Mouse (Mus musculus) right cerebral cortex, postnatal 25 days (tissue): ENCODE results near the gene Rora.

Experiments used
- DNase-seq: peaks from one replicate; pipeline ENCODE4 v3.0.0; 2022

Gene Rora

DNA sequence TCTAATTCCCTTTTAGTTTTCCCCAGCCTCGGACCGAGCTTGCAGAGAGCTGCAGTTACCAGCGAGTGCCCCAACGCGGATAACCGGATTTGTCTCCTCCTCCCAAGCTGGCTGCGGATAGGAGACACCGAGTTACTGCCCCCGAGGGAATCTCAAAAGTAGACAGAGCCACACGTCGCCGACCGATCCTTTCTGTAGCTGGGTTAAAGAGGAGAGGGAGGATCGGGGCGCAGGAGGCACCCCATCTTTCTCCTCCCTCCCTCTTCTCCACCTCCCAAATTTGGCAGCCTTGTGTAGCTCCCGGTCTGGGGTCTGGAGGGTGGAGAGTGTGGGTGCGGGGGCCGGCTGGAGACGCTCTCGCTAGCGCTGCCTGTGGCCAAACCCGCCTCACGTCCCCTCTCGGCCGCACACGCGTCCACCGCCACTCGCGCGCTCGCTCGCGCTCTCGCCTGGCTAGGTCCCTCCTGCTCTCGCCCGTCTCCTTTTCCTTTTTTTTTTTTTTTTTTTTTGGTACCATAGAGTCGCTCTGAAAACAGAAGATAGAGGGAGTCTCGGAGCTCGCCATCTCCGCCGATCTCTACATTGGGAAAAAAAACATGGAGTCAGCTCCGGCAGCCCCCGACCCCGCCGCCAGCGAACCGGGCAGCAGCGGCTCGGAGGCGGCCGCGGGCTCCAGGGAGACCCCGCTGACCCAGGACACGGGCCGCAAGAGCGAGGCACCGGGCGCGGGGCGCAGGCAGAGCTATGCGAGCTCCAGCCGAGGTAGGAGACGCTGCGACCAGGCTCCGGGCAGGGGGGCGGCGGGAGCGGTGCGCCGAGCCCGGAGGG, at the start of gene Rora:
TSS of gene Rora (plus strand) at position 576 of the 828 bp plus-strand sequence.
- DNase-seq: peak; percentile 75

DNA sequence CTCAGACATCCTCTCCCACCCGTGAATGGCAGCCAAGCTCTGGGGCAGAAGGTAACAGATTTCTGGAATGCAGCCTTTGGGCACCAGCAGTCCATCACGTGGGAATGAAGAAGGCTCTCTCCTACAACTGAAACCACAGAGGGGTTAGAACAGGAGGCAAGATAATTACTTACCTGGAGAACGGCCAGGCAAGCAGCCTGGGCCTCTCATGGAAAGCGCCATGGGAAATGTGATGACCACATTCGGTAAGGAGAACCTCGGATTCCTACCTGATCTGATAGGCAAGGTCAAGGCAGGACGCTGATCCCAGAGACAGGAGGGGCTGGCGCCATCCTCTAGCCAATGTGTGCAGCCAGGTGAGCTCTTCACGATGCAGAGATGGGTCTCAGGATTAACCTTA, 39.6 kb upstream of the Rora start:
- no peak for DNase-seq

DNA sequence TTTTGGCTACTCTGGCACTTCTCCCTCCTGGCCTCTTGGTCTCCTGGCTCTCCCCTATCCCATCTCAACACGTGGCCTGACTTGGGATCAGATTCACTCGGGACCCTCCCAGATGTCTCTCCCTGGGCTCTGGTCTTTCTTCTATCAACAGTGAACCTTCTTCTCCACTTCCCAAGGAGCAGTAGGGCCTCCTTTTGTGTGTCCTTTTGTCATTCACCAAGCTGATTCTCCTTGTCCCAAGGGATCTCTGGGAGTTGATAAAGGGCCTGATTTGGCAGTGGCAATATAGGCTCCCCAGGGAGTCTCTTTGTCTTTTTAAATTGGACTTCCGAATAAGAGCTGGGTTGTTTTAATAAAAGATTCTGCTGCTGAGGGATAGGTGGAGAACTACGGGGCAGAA, 36.5 kb upstream of the Rora start:
- no peak for DNase-seq

DNA sequence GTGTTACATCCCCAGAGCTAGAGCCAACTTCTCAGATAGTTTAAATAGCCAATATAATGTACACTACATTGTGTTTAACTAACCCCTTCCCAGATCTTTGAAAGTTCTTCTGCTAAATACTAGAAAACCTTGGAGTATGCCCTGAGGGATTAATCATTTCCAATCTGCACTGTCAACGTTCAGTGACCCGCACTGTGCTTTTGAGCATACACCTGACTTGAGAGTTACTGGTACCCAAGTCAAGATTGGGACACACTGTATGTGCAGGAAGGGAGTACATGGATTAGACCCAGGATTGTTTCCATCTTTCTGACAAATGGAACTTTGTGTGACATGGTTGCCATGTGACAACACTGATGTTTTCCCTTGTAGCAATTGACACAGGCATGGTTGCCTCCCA, 33.5 kb upstream of the Rora start:
- DNase-seq: no peak

DNA sequence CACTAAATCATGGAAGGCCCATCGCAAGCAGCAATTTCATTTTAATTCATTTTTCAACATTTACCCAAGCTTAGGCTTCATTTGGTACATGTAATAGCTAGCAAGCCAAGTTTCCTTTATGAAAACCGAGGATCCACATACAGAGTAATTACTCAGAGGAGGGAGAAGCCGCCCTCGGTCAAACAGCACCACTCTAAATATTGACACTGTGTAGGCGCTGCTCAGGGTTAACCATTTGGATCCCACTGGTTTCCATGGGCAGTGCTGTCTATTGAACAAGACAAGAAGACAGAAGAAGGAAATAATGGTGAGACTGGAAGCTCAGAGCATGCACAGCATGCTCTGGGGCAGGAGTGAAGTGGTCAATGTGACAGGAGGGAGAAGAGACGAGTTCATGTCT, 33.1 kb upstream of the Rora start:
- no peak for DNase-seq

DNA sequence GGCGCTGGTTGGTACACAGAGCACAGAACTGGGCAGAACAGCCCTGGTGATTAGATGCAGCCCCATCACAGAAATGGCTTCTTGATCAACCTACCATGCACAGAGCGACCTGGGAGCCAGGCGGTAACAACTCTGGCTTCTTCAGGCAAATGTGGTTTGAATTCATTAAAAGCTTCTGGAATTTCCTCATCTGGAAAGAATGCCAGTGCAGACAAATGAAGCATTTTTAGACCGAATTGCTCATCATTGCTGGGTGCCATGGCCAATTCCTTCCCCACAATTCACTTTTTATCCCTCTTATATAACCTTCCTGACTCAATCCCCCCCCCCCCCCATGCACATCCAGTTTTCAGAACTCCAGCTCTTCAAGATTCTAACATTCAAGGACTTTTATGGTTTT, 28.6 kb upstream of the Rora start:
- no peak for DNase-seq

DNA sequence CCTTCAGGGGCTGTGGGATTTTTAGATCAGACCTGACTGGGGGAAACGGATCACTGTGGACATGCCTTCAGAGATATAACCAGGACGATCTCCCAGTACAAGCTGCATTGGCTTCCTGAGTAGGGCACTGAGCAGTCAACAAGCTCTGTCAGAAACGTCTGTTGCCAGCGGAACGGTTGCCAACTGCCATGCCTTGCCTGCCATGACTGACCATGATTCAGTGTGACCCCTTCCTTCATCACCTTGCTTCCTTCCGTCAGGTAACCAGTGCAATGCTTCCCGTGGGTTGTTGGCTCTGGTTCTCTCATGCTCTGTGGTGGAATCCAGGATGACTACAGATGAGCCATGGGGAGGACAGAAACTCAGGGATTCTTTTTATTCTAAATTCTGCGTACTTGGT, 16.3 kb upstream of the Rora start:
- DNase-seq: no peak

DNA sequence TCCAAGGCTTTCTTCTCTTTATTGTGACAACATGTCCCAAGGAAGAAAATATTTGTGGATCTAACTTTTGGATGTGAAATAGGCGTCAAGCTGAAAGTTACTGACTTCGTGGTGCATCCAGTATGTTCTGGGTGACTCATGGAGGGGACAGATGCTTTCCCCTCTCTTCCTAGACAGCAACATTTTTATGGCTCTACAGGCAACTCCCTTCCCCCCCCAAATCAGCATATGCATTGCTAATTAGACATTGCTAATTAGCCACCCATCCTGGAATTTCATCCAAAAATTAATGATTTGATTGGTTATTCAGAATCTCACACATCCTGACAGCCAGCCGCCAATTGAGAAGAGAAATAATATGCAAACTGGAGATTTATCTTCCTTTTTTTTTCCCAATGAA, 12.5 kb upstream of the Rora start:
- no peak for DNase-seq

DNA sequence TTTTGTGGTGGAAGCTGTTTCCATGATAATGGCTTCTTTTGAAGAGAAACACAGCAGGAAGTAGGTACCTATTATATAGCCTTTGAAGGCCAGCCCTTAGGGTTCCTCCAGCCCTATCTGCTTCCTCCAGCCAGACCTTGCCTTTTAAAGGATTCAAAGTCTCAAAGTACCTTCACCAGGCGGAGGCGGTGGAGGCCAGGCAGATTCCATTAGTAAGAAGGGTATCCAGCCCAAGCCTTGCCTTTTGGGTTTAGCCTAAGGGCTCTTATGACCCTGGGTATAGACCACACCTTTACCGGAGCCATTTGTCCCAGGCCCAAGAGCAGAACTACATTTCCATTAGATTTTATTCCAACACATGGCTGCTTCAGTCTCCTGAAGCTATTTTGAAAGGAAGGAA, 5.5 kb upstream of the Rora start:
- DNase-seq: no peak

DNA sequence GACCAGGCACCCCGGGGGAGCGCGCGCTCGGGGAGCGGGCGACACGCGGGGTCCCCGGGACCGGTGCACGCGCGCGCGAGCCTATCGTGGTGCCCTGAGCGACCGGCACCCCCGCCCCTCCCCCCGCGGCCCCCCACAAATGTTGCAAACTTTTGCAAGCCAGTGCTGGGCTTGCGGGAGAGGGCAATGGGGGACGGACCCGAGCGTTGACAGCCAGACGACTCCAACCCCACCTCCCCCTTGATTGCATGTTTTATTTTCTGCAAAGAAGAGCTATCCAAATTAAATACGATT, 400 bp downstream of the Rora start:
- DNase-seq: no peak

DNA sequence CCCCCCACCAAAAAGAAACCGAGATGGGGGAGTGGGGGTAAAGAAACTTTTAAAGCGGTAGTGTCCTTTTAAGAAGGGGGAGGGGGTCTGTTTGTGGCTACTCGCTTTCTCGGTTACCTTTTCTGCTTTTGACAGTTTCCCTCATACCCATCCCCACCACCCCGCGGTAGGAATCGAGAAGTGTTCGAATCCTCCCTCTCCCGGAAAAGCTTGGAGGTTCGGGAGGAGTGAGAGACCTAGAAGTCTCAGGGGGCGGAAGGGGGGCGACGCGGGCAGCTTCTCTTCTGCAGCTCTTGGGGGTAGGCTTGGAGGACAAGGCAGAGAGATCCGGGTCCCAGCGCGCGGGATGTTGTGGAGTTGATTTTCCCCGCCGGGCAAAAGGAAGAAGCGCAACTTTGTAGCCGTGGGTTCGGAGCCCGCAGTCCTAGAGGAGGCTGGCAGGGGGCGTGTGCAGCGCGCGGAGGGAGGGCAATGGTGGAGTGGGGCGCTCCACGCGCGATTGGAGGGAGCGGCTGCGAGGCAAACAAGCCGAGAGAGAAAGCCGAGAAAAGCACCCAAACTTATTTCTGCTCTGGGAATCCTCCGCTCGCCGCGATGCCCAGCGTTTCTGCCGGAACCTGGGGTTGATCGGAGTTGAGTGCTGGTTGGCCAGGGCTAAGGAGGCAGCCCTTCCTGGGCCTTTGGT, 889 bp downstream of the Rora start:
- peak; percentile 58 for DNase-seq

DNA sequence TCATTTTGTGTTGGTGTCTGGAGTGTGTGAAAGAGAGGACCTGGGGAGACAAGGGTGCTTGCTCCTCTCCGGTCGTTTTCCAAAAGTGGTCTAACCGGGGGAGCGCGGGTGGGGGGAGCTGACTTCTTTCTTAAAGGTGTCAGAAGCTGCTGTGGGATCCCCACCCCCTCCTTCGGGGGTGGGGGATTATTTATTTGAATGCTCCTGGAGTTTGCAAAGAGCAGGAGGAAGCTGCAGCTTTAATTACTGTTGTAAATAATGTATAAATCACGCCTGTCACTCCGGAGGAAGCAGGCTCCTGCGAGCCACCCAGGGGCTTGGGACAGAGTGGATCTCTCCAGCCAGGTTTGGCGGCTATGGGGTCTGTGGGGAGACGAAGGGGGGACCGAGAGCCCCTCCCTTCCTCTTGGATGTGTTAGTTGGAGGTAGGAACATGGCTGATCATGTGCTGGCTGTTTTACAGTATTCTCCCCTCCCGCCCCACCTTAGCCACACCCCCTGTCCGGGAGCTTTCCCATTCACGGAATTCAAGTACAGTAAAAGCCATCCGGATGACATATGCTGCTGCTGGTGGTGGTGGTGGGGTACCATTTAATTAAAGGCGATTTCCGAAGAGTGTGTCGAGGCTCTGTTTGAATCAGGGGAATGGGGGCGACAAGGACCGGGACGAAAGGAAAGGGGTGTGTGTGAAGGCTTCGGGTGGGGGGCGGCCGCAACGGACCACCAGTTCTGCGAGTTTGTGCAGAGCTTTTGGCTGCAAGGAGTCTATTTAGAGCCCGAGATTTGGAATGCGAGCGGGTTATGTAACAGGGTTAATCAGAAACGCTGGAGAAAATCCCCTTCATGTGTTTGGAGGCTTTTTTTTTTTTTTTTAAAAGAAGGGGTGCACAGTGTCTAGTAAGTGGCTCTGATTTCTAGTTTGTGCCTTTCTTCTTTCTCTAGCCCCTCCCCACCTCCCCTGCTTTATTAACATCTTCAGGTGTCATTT, 1.7 kb downstream of the Rora start:
- DNase-seq: peak; percentile 35

DNA sequence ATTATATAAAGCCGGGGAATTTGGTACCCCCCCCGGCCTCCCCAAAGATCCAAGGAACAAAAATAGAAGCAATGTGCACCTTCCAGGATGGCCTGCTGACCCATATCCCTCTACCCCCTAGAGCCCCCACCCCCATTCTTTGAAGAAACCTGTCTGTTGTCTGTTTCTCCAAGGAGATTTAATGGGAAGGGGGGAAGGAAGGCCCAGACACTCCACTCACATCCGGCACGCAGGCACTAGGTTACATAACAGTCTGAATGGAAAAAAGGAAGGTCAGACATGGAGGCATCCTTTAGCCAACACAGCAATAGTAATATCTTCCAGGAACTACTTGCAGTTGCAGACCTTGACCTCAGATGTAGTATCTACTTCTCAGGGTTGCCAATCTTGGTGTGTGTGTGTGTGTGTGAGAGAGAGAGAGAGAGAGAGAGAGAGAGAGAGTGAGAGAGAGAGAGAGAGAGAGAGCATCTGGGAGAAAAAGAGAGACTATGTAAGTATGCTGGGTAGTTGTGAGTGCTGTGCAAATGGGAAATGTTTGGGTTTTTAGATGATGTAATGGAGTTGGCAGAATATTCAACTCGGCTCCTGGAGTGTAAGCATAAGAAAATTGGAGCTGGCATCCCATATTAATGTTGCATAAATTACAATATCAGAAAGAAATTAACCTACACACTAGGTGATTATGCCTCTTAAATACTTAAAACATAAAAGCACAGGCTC, 2.6 kb downstream of the Rora start:
- peak; percentile 11 for DNase-seq

DNA sequence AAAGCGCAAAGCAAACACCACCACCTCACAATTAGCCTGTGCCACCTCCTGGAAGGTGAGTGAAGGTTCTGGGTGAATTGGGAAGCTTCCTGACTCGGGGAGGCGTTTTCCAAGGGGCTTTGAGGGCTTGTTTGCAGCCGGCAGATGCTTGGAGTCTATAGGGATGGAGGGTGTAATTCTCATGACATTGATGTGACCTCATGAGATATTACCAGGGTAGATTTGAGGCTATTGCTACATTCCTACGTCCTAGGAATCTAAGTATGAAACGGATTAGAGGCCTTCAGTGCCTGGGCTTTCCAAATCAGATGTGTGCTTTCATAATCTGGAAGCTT, 3.2 kb downstream of the Rora start:
- no peak for DNase-seq

DNA sequence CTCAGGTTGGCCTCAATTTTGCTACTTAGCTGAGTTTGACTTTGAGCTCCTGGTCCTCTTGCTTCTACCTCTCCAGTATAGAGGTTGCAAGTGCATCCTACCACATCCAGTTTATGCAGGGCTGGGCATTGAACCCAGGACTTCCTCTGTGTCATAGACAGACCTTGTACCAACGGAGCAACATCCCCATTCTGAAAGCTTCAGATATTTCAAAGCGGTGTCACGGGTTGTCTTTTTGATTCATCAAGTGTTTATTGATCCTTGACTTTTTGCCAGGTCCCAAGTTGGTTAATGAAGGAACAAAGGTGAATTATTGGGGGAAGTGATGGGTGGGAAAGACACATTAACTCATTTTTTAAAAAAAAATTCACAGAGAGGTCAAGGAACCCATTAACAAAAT, 17.1 kb downstream of the Rora start:
- no peak for DNase-seq

DNA sequence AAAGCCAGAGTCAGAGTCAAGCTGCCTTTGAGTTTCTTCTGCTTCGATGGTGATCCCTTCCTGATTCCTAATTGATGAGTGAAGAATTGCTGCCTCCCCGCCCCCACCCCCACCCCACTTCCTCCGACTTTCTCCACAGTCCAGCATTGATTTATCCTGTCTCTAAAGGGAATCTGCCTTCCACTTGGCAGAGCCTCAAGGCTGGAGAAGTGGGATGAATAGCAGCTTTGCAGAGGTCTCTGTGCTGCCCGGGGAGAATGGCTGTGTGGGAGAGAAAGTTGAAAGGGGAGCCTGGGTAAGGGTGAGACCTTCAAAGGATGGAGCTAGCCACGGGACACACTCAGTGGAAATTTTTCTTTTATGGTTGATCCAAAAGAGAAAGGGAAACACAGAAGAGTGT, 18.9 kb downstream of the Rora start:
- no peak for DNase-seq

DNA sequence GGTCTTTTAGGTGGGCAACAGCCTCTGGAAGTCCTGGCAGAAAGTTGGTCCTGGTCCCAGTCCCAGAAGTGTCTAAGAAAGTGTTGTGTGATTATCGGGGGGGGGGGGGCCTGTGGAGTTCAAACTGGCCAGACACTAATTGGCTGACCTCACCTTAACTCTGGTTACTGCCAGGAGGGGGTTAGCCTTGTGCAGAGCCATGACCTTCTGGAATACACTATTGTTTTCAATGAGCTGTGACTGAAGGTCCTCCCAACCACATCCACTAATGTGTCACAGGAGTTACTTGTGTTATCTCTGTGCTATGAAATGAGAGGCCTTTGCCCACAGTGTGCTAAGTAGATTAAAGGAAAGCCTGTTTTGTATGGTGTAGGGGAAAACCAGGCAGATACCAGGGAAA, 19.6 kb downstream of the Rora start:
- DNase-seq: no peak

DNA sequence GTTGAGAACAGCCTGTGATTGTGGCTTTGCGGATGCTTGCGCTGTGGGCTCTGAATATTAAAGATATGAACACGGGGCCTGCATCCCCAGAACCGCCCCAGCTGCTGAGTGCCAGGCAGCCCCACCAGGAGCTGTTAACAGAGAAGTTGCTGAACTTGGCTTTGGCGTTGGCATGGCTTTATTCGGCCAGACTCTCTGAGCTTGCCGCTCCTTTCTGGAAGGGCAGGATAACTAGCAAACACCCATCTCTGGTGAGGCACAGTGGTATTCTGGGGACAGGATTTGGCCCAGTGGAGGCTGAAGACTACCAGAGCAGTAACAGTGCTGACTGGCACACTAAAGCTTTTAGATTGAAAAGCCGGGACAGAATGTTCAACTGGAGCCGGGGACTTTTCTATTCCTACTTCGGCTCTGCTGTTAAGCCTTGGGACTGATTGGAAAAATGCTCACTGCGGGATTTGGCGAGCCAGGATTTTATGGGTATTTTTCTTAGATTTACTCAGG, 26.3 kb downstream of the Rora start:
- DNase-seq: no peak

DNA sequence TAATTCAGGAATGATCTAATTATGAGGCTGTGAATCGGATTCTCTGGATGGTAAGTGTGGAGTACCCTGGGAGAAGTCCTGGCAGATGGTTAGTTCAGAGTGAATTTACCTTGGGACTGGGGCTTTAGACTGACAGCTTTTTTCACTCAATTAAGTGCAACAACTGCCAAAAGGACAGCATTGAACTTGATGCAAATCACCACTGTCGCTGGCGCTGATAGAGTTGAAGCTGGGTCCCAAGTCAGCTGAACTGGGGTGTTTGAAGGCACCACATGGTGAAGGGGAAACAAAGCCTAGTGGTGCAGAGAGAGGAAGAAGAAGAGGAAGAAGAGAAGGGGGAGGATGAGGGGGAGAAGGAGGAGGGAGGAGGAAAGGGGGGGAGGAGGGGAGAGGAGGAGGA, 30.4 kb downstream of the Rora start:
- DNase-seq: no peak

DNA sequence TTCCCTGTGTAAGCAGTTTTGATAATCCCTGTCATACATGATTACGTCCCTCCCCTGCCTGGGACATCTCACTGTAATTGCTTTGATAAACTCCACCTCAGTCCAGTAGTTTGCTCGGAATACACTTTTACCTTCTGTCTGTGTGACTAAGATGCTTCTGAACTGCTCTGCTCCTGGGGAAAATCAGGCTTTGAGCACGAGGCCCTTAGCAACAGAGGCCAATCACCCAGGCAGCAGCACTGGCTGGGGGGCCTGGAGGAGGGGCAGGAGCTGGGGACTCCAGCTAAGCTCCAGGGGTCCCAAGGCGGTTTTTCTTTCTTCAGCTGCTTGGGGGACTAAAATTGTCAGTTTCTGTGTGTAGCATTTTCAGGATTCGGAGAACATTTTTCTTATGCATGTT, 32.0 kb downstream of the Rora start:
- no peak for DNase-seq

DNA sequence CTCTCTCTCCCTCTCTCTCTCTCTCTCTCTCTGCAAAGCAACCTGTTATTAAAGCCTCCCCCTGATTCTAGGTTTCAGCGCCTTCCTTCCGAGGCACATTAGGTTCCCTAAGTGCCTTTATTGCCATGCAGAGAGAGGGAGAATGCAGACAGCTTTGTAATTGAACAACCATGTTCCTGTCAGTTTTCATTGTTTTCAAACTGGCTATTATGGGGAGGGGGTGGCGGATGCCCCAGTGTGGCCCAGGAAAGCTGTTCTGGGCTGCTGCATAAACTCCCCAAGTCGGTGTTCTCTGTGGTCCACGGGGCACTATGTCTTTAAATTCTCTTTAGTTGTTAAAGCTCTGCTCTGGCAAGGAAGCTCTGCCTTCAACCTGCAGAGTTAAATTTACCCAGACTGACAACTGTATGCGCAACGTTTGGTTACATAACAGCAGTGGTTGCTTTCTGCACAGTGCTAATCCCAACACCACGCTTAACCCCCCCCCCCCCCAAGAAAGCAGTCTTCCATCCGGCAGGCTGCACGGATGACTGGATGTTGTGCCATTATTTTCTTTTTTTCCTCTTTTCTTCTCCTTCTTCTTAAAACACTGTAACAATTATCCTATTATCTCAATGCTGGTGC, 33.8 kb downstream of the Rora start:
- DNase-seq: no peak

DNA sequence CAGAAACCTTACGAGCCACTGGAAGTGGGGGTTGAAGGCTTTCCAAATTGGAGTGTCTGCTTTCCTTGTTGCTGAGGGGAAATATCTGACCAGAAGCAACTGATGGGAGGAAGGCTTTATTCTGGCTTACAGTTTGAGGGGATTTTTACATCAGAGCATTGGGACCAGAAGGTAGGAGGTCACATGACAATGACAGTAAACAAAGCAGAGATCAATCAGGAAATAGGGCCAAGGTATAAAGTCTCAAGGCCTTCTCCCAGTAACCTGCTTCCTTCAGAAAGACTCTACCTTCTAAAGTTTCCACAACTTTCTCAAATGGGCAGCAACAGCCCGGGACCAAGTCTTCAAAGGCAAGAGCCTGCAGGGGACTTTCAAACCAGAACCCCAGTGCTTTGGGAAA, 34.6 kb downstream of the Rora start:
- no peak for DNase-seq

DNA sequence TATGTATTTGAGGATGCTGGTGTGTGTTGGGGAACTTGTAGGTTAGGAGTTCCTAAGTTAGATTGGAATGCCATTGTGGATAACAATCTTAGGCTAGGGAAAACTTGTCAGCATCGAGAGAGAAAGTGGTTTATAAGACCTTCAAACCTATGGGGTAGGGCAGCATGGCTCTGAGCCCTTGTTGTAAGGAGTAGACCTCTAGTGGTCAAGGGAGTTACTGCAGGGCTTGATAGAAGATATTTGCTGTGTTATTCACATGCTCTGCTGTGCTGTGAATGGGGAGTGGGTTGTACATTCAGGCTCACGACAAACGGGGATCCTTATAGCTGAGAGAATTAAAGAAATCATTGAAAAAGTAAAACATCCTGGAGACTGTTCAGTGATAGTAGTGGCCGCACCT, 35.8 kb downstream of the Rora start:
- DNase-seq: no peak
